Mouse (Mus musculus): ENCODE data around the gene Atrn. TPM values are rescaled to one million over a fixed set of nuclear protein-coding genes. Genes with fewer than 3 reads are reported as not detected.

The Atrn gene
- total RNA-seq, 4 experiments from 2014 or later = 21.3 to 25.8 (median 24.2) TPM

GRCm38 (mm10) chr2:131038675-131039074, 132.4 kb downstream of the Atrn start:
- no peak for DNase-seq (ENCODE audit: low spot score)

GRCm38 (mm10) chr2:131040854-131041825, 134.8 kb downstream of the Atrn start:
- no peak for DNase-seq (ENCODE audit: low spot score)

- no peak for DNase-seq (ENCODE audit: low spot score)
Measured at GRCm38 (mm10) chr2:131042988-131043387, 136.7 kb downstream of the Atrn start, which contains the start of gene Gfra4. Gene Gfra4, minus strand, starts transcription at chr2:131043088.

DNA sequence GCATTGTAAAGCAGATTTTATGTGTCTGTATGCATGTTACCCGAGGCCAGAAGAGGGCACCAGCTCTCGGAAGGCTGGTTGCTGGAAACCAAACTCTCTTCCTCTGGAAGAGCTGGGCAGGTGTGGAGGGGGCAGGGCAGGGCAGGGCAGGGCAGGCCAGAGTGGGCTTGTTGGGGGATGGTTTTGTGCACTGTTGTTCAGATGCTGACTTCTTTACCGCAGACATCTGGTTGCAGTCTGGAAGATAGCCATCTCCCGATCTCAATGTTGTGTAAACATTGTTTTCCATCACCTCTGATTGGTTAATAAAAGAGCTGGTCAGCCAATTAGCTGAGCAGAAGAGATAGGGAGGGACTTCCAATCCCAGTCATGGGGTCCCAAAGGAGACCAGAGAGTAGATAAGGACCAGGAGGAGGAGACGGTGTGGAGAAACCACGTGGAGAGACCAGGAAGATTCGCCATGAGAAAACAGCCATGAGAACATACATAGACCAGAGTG, 138.1 kb downstream of the Atrn start:
- DNase-seq (ENCODE audit: low spot score) = no peak

GRCm38 (mm10) chr2:131044989-131045720, 138.9 kb downstream of the Atrn start:
- DNase-seq (ENCODE audit: low spot score) = no peak

GRCm38 (mm10) chr2:131046025-131046424, 139.7 kb downstream of the Atrn start:
- no peak for DNase-seq (ENCODE audit: low spot score)

DNA sequence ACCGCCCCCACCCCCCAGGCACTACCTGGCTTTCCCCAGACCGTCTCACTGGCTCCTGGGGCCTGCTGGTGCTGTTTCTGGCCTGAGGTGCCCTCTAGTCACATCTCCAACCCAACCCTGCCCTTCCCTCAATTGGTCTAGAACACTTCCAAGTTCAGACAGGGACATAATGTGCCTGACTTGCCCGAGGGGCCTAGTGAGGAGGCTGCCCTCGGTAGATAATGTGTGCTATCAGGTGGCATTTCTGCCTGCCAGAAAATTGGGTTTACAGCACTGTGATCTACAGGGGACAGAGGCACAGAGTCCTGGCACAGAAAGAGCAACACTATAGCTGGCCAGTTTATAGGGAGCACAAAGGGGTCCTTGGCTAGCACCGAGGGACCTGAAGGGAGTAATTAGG, 145.7 kb downstream of the Atrn start:
- DNase-seq (ENCODE audit: low spot score) = no peak

- DNase-seq (ENCODE audit: low spot score) = no peak
Measured at GRCm38 (mm10) chr2:131052862-131053418, 146.6 kb downstream of the Atrn start.

DNA sequence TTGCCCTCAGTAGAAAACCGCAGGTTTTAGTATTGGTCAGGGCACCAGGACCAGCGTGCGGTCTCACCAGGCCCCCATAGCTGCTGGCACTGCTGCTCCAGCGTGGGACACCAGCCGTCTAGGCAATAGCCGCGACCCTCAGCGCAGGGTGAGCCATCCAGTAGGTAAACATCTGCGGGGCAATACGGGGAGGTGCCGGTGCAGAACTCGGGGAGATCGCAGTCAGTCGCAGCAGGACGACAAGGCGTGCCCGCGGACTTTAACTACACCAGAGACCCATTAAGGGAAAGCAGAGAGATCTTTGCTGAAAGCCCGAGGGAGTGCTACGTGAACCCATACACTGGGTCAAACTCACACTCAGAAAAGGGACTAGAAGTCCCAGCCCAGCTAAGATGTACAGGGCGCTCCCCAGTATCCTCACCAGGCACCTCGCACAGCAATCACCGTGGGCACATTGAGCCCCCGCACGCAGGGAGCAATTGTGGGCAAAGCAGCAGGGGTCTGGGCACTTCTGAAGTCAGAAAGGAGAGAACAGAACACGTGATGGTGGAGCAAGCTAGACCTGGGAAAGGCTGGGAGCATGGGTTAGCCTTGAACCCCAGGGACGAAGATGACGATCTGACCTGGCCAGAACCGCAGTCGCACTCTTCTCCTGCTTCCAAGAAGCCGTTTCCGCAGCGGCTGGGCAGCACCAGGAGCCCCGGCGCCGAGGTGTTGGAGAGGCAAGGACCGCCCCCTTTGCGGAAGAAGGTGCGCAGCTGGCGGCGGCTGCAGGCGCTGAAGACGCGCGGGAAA, 147.8 kb downstream of the Atrn start:
- no peak for DNase-seq (ENCODE audit: low spot score)

DNA sequence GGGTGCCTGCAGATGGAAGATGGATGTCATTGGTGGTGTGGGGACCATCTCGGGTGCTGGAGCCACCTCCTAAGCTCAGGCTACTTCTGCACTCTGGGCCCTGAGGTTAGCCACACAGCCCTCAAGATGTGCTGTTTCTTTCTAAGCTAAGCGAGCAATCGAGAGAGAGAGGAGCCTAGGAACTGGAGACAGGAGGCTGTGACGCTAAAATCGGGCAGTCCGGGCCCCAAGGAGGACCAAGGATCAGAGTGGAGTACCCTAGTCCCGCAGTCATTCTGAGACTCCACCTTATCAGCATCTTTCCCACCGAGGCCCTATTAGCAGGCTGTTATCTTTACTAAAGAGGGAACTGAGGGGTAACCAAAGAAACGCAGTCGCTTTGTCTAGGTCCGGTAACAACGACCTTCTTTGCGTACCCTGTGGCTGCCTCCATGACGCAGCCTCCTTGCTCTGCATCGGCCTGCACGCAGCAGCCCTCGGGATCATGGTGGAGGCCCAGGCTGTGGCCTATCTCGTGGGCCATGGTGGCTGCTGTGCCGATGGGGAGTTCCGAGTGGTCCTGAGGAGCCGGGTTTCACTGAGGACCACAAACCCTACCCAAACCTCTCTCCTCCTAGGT, 148.5 kb downstream of the Atrn start:
- DNase-seq (ENCODE audit: low spot score) = no peak

DNA sequence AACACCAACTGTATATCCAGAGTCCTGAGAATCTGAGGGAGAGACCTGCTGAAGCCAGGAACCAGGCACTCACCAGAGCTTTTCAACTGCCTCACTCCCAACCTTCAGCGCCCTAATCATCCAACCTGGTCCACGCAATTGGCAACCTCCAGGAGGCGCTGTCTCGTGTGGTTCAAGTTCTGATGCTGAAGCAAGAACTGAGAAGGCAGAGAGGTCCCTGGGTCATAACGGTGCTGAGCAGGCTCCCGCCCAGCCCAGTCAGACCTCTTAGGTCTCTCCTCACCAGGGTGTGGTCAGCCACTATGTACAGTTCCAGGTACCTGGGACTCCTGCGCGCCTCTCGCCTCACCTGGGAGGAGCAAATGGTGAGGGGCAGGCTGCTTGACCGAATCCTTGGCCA, 149.3 kb downstream of the Atrn start:
- DNase-seq (ENCODE audit: low spot score) = peak; percentile 50

DNA sequence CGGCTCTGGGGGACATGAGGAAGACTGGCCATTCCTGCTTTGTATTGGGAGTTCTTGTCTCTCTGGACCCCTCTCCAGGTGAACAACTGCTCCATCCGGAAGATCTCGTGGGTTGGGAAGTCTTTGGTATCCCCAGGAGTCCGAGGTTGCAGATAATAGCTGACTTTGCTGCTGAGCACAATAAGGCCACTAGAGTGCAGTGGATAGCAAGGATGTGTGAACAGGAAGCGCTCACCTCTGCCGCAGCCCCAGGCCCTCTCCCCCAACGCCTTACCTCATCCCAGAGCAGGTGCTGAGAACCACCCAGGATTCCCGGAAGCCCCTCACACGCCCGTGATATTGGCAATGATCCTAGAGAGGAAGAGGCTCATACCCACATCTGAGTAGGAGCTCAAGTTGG, 149.9 kb downstream of the Atrn start:
- no peak for DNase-seq (ENCODE audit: low spot score)

GRCm38 (mm10) chr2:131058672-131059071, 152.4 kb downstream of the Atrn start:
- DNase-seq (ENCODE audit: low spot score) = no peak

- DNase-seq (ENCODE audit: low spot score) = peak; percentile 81
Measured at GRCm38 (mm10) chr2:131059377-131059776, 153.1 kb downstream of the Atrn start.

GRCm38 (mm10) chr2:131059781-131060540, 153.7 kb downstream of the Atrn start:
- DNase-seq (ENCODE audit: low spot score) = peak; percentile 39

GRCm38 (mm10) chr2:131060784-131061183, 154.5 kb downstream of the Atrn start:
- DNase-seq (ENCODE audit: low spot score) = no peak

DNA sequence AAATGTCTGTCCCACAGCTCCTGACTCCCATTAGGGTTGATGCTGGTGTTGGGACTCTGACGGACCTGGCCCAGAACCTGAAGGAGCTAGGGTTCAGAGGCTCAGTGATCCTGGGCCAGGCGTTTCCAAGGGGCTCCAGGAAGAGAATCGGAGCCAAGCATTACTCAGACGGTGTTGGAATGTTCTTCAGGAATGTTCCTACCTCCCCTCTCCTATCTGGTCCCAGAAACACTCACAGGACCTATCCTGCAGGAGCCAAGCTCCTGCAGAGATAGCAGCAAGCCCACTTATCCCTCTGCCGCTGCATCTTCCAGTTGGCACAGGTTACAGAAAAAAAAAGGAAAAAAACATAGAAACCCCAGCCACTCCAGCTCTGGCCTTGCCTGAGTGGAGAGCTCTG, 155.3 kb downstream of the Atrn start:
- no peak for DNase-seq (ENCODE audit: low spot score)

GRCm38 (mm10) chr2:131063404-131063864, 157.1 kb downstream of the Atrn start, which contains the start of gene Adam33:
Gene Adam33, minus strand, starts transcription at chr2:131063814.
- no peak for DNase-seq (ENCODE audit: low spot score)

- no peak for DNase-seq (ENCODE audit: low spot score)
Measured at GRCm38 (mm10) chr2:131066342-131066741, 160.0 kb downstream of the Atrn start.

DNA sequence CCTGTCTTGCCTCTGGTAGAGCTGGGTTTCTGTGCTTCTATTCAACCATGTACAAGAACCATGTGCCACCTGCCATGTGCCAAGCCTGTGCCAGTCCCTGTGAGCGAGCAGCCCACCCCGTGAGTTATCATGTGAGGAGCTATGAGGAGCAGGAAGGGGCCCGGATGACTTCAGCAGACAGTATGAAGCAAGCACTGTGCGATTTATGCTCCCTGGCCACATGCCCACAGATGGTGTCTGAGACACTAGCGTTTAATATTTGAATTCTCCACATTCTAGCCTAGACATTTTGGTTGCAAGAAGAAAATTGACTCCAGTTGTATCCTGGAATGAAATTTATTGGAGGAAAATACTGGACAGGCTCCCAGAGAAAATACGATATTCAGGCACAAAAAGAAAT, 161.2 kb downstream of the Atrn start:
- DNase-seq (ENCODE audit: low spot score) = no peak

Data from heart, adult 8-10 months (tissue).